ENCODE assay signal across 23 mouse cellular contexts in genomic region chr12:111887005-111887404, GRCm38 (mm10). TPM values are rescaled to one million over a fixed set of nuclear protein-coding genes. Genes with fewer than 3 reads are reported as not detected.
DNase-seq lines count a peak whose midpoint lies in the region; ATAC-seq and TF ChIP-seq lines count a peak whose summit lies in the region.
"Had no signal": no experiment of that assay in that cellular context is flagged by ENCODE, and none has a peak within 500 bp of the region (broad histone marks: within the 10 kb centered on the region; RNA-seq: fewer than 3 reads in every experiment).

No protein-coding gene starts in this region.

- H3K4me2 ChIP-seq in lung, postnatal 0 days (replicated peaks; ENCODE audit: low read depth, low read length): no peak overlapping the region
- H3K4me2 ChIP-seq: embryonic facial prominence, embryonic 15.5 days; forebrain, embryonic 15.5 days; heart, embryonic 13.5 days; hindbrain, embryonic 14.5 days had no signal

- TF ChIP-seq EP300 in heart, adult 2 months (IDR thresholded peaks at IDR 0.05; ENCODE audit: insufficient read depth, low read depth, low read length): no peak
- TF ChIP-seq EP300 in lung, postnatal 0 days (IDR thresholded peaks at IDR 0.05): no peak

- no peaks in the 10 kb centered on the region for H3K9me3 ChIP-seq in lung, postnatal 0 days (ENCODE audit: low read length)
- H3K9me3 ChIP-seq: embryonic facial prominence, embryonic 15.5 days; forebrain, embryonic 10.5 days; forebrain, embryonic 15.5 days; G1E; heart, embryonic 13.5 days had no signal

- no peak overlapping the region for H3K4me3 ChIP-seq in heart, adult 2 months
- no peak overlapping the region for H3K4me3 ChIP-seq in layer of hippocampus, adult 2 months
- no peak overlapping the region for H3K4me3 ChIP-seq in lung, postnatal 0 days (ENCODE audit: low read depth, low read length)
- no peak overlapping the region for H3K4me3 ChIP-seq in lung, adult 2 months (replicated peaks; ENCODE audit: extremely low read depth, low read depth, low read length)
- H3K4me3 ChIP-seq: embryonic facial prominence, embryonic 15.5 days; erythroblast, embryonic 14.5 days; forebrain, embryonic 10.5 days; forebrain, embryonic 15.5 days; heart, embryonic 13.5 days had no signal

- no peak for TF ChIP-seq POLR2A in heart, adult 2 months (IDR thresholded peaks at IDR 0.05; ENCODE audit: insufficient read depth, low read depth, low read length)
- no peak for TF ChIP-seq POLR2A in lung, adult 2 months (IDR thresholded peaks at IDR 0.05; ENCODE audit: borderline replicate concordance, extremely low read depth, low read depth, low read length)

- intact Hi-C loops in heart, adult 2 months (cut with DNase I): no loop called here
- intact Hi-C loops in heart, postnatal 14 days (cut with DNase I): no loop called here

- H3K36me3 ChIP-seq in heart, adult 2 months (ENCODE audit: control insufficient read depth, insufficient read depth, low read length): peaks cover 19% of the 10 kb centered on the region
- H3K36me3 ChIP-seq in lung, postnatal 0 days (ENCODE audit: insufficient read depth, low read length): no peaks in the 10 kb centered on the region
- H3K36me3 ChIP-seq: embryonic facial prominence, embryonic 15.5 days; forebrain, embryonic 10.5 days; forebrain, embryonic 15.5 days; heart, embryonic 13.5 days had no signal

- 0 out of 2 replicates have a peak, but pooled peaks have one; percentile 7 for TF ChIP-seq CTCF in heart, adult 2 months (IDR thresholded peaks at IDR 0.05)
- peak; percentile 36 for TF ChIP-seq CTCF in layer of hippocampus, adult 2 months (conservative IDR thresholded peaks at IDR 0.05)
- peak; percentile 37 for TF ChIP-seq CTCF in lung, postnatal 0 days (IDR thresholded peaks at IDR 0.05)
- TF ChIP-seq CTCF in lung, adult 2 months (IDR thresholded peaks at IDR 0.05; ENCODE audit: insufficient read depth, low read length): no peak

- peaks cover 3% of the 10 kb centered on the region for H3K79me2 ChIP-seq in heart, adult 2 months (replicated peaks; ENCODE audit: control insufficient read depth, insufficient read depth, low read length)

- peaks cover 22% of the 10 kb centered on the region for H3K4me1 ChIP-seq in heart, adult 2 months (ENCODE audit: control insufficient read depth, insufficient read depth, low read length)
- H3K4me1 ChIP-seq in lung, postnatal 0 days (ENCODE audit: insufficient read depth, low read depth, low read length): peaks cover 8% of the 10 kb centered on the region; the same call in 1 of the 2 replicates
- peaks cover 28% of the 10 kb centered on the region for H3K4me1 ChIP-seq in lung, adult 2 months (ENCODE audit: control insufficient read depth, insufficient read depth, low read length)
- H3K4me1 ChIP-seq: embryonic facial prominence, embryonic 15.5 days; forebrain, embryonic 10.5 days had no signal

- no peak overlapping the region for H3K9ac ChIP-seq in heart, adult 2 months (ENCODE audit: low read depth, low read length)
- no peak overlapping the region for H3K9ac ChIP-seq in lung, postnatal 0 days (replicated peaks; ENCODE audit: low read depth)
- H3K9ac ChIP-seq: embryonic facial prominence, embryonic 15.5 days; forebrain, embryonic 15.5 days; heart, embryonic 13.5 days; hindbrain, embryonic 14.5 days had no signal

- no peaks in the 10 kb centered on the region for H3K27me3 ChIP-seq in heart, adult 2 months (ENCODE audit: control insufficient read depth, insufficient read depth, low read length)
- H3K27me3 ChIP-seq in lung, postnatal 0 days (replicated peaks; ENCODE audit: insufficient read depth, low read length): no peaks in the 10 kb centered on the region
- H3K27me3 ChIP-seq: embryonic facial prominence, embryonic 15.5 days; forebrain, embryonic 15.5 days; heart, embryonic 13.5 days had no signal

- WGBS in heart, adult 2 months: 98% methylated on average over 1 of the region's 1 CpGs
- 100% methylated on average over 1 of the region's 1 CpGs for WGBS in lung, postnatal 0 days
- 100% methylated on average over 1 of the region's 1 CpGs for WGBS in lung, adult 2 months

- no peak for DNase-seq in heart, adult 2 months
- no peak for DNase-seq in heart, postnatal 14 days
- DNase-seq in layer of hippocampus, adult 2 months (ENCODE audit: low spot score in 2 of 2): no peak
- no peak for DNase-seq in layer of hippocampus, adult 9-10 months (ENCODE audit: low spot score)
- no peak for DNase-seq in lung, postnatal 0 days (ENCODE audit: low spot score)
- DNase-seq in lung, adult 2 months: no peak
- DNase-seq in c-Kit-positive CD71-positive TER-119-positive erythroid progenitor cells, embryonic 14.5 days (ENCODE audit: low spot score): no peak
- DNase-seq: adrenal gland, adult 8-10 months; adrenal gland, postnatal 36 days; cerebellum, adult 11 months; cerebellum, adult 8-10 months; cerebellum, postnatal 14 days; embryo, embryonic 11 days; gastrocnemius, postnatal 10 days; heart, postnatal 4 days had no signal

- no peak overlapping the region for H3K27ac ChIP-seq in heart, adult 2 months
- no peak overlapping the region for H3K27ac ChIP-seq in layer of hippocampus, adult 2 months
- H3K27ac ChIP-seq in lung, postnatal 0 days (ENCODE audit: low read length): no peak overlapping the region
- H3K27ac ChIP-seq: embryonic facial prominence, embryonic 15.5 days; forebrain, embryonic 10.5 days; forebrain, embryonic 15.5 days; heart, embryonic 13.5 days; hindbrain, embryonic 14.5 days had no signal

- ATAC-seq in lung, postnatal 0 days: no peak
- ATAC-seq in megakaryocyte-erythroid progenitor cell, adult 5-6 weeks (replicated peaks; ENCODE audit: low FRiP score, low TSS enrichment, poor library complexity, severe bottlenecking): 0 out of 2 replicates have a peak, but pooled peaks have one; percentile 42
- ATAC-seq: forebrain, embryonic 15.5 days had no signal

RNA-seq across cellular contexts. Expression of gene Ppp1r13b, which starts 20.9 kb away (rescaled TPM):
- 10 to 100 TPM; 18.0 to 18.1 TPM for total RNA-seq in heart, adult 2 months (2021)
- 11.8 and 16.6 TPM in 2 replicates for polyA plus RNA-seq in heart, adult 2 months (2012; rRNA removed)
- 10 to 100 TPM; 21.1 to 21.5 TPM for total RNA-seq in heart, postnatal 14 days (2021)
- total RNA-seq in layer of hippocampus, adult 2 months (2021): 100 to 1,000 TPM; 101 to 106 TPM
- 21.8 and 22.7 TPM in 2 replicates for polyA plus RNA-seq in lung, postnatal 0 days (2015; fragmentation: Nextera tagmentation; extraction: Ambion mirVana)
- polyA plus RNA-seq in lung, adult 2 months (2012; rRNA removed): 32.0 and 34.1 TPM in 2 replicates
- 6.7 and 8.2 TPM in 2 replicates for total RNA-seq in megakaryocyte-erythroid progenitor cell, adult 5-6 weeks (2014; fragmentation: Nextera tagmentation)
- 6.0 and 7.1 TPM in 2 replicates for total RNA-seq in megakaryocyte-erythroid progenitor cell, adult 5-6 weeks (2017)

Comparison
In these comparisons a context has a peak if more than half of its experiments do, and no peak if none do; other contexts are left out.
1. RNA of gene Ppp1r13b, which starts 20.9 kb away (total RNA-seq): 101 to 106 TPM in layer of hippocampus, adult 2 months; 21.1 to 21.5 TPM in heart, postnatal 14 days, 18.0 to 18.1 TPM in heart, adult 2 months and 6.0 to 8.2 TPM in megakaryocyte-erythroid progenitor cell, adult 5-6 weeks; every median in the first group is over 4 times any median in the second.